Mouse (Mus musculus): ENCODE measurements around the gene Plekhg2.

Plekhg2 gene

GRCm38 (mm10) chr7:28367663-28368275 lies 4.6 kb downstream of the Plekhg2 start:
- DNase-seq (ENCODE audit: low spot score), result no peak

- no peak for DNase-seq (ENCODE audit: low spot score)
These were observed 9.8 kb downstream of the Plekhg2 start for GRCm38 (mm10) chr7:28362441-28363060.

GRCm38 (mm10) chr7:28361647-28362341 lies 10.6 kb downstream of the Plekhg2 start:
- no peak for DNase-seq (ENCODE audit: low spot score)

GRCm38 (mm10) chr7:28360291-28360690 lies 12.1 kb downstream of the Plekhg2 start:
- no peak for DNase-seq (ENCODE audit: low spot score)

- DNase-seq (ENCODE audit: low spot score), result no peak
These were observed 12.5 kb downstream of the Plekhg2 start for GRCm38 (mm10) chr7:28359854-28360253.

GRCm38 (mm10) chr7:28358431-28358830 lies 14.0 kb downstream of the Plekhg2 start:
- DNase-seq (ENCODE audit: low spot score), result no peak

GRCm38 (mm10) chr7:28357984-28358383 lies 14.4 kb downstream of the Plekhg2 start:
- DNase-seq (ENCODE audit: low spot score), result no peak

GRCm38 (mm10) chr7:28356981-28357380 lies 15.4 kb downstream of the Plekhg2 start:
- no peak for DNase-seq (ENCODE audit: low spot score)

GRCm38 (mm10) chr7:28355221-28355620 lies 17.2 kb downstream of the Plekhg2 start:
- peak; percentile 78 for DNase-seq (ENCODE audit: low spot score)

GRCm38 (mm10) chr7:28354596-28354995 lies 17.8 kb downstream of the Plekhg2 start:
- no peak for DNase-seq (ENCODE audit: low spot score)

- no peak for DNase-seq (ENCODE audit: low spot score)
These were observed 18.3 kb downstream of the Plekhg2 start for GRCm38 (mm10) chr7:28354113-28354581.

GRCm38 (mm10) chr7:28353267-28353666 lies 19.1 kb downstream of the Plekhg2 start:
- peak; percentile 26 for DNase-seq (ENCODE audit: low spot score)

- no peak for DNase-seq (ENCODE audit: low spot score)
These were observed 20.7 kb downstream of the Plekhg2 start for GRCm38 (mm10) chr7:28351676-28352191.

- DNase-seq (ENCODE audit: low spot score), result peak; percentile 97
These were observed 22.1 kb downstream of the Plekhg2 start, which contains the start of gene Rps16 for GRCm38 (mm10) chr7:28350155-28350883. Gene Rps16, plus strand, starts transcription at chr7:28350652.

GRCm38 (mm10) chr7:28348601-28349000 lies 23.8 kb downstream of the Plekhg2 start:
- DNase-seq (ENCODE audit: low spot score), result no peak

GRCm38 (mm10) chr7:28347746-28348145 lies 24.7 kb downstream of the Plekhg2 start:
- DNase-seq (ENCODE audit: low spot score), result no peak

GRCm38 (mm10) chr7:28344637-28345036 lies 27.8 kb downstream of the Plekhg2 start:
- peak; percentile 65 for DNase-seq (ENCODE audit: low spot score)

- no peak for DNase-seq (ENCODE audit: low spot score)
These were observed 31.0 kb downstream of the Plekhg2 start for GRCm38 (mm10) chr7:28341381-28341780.

- DNase-seq (ENCODE audit: low spot score), result peak; percentile 70
These were observed 33.0 kb downstream of the Plekhg2 start for GRCm38 (mm10) chr7:28339213-28339917.

GRCm38 (mm10) chr7:28338108-28338998 lies 34.0 kb downstream of the Plekhg2 start, which contains the start of gene Supt5:
Gene Supt5, minus strand, starts transcription at chr7:28338746.
- peak; percentile 97 for DNase-seq (ENCODE audit: low spot score)
